Mouse (Mus musculus) small intestine, adult 2 months (tissue): ENCODE data around the gene Cnnm4.

ENCODE experiments used
- CTCF ChIP-seq: fragments of 200-500 bp; IDR thresholded peaks from 2 replicates; pipeline ENCODE4 v1.5.1; 2012; ENCODE audit warnings: low read depth, mild to moderate bottlenecking, control low read depth, inconsistent platforms, low read length, moderate library complexity, mixed read lengths; ENCODE audit not compliant: insufficient replicate concordance, insufficient read length; ENCODE audit errors: extremely low read depth
- POLR2A ChIP-seq: fragments of 200-500 bp; IDR thresholded peaks from 2 replicates; pipeline ENCODE4 v1.6.1; 2012; ENCODE audit warnings: low read depth, mild to moderate bottlenecking, control low read depth, inconsistent platforms, low read length, moderate library complexity

DNA sequence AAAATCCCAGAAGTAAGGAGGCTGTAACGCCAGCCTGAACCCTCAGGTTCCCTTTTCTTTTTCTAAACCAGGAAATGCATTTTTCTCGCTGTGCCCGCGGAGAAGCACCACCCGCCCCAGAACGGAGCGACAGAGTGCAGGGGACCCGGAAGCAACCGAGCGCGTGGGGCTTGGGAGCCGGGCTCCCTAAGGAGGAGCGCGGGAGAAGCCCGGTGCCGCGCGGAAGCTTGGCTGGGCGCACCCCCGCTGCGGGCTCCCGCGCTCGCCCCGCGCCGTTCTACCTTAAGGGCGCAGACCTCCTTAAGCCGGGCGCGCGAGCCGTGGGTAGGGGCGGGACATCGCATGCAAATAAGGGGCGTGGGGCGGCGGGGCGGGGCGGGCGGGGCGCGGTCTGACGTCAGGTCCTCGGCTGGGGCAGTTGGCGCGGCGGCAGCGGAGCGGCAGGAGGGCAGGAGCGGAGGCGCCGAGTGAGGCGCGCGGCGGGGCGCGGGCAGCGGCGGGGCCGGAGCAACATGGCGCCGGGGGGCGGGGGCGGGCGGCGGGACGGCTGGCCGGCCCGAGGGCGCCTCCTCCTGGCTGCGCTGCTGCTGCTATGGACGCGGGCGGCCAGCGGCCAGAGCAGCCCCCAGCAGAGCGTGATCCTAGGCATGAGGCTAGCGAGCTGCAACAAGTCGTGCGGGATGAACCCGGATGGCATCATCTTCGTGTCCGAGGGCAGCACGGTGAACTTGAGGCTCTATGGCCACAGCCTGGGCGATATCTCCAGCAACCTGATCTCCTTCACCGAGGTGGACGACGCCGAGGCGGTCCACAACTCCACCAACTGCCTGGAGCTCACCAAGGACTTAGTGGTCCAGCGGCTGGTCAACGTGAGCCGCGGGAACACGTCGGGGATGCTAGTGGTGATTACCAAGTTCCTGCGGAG is at the start of gene Cnnm4:
- TF ChIP-seq POLR2A, result peak; percentile 85; the same call in 1 of the 2 replicates
- no peak for TF ChIP-seq CTCF
